Mouse (Mus musculus): ENCODE measurements around the gene Ergic2.
A peak's percentile ranks its signal among the peaks of the same experiment; 100 is the strongest.

Gene Ergic2

GRCm38 (mm10) chr6:148211897-148212680 lies at the start of gene Ergic2:
TSS of gene Ergic2 (minus strand) at chr6:148212374.
- peak; percentile 97 to 99 for DNase-seq

- no peak for DNase-seq
Measured at GRCm38 (mm10) chr6:148260729-148261101, 48.5 kb upstream of the Ergic2 start.

- DNase-seq: no peak
Measured at GRCm38 (mm10) chr6:148259979-148260728, 48.0 kb upstream of the Ergic2 start.

- DNase-seq: no peak
Measured at GRCm38 (mm10) chr6:148259074-148259473, 46.9 kb upstream of the Ergic2 start.

- no peak for DNase-seq
Measured at GRCm38 (mm10) chr6:148257805-148258204, 45.6 kb upstream of the Ergic2 start.

GRCm38 (mm10) chr6:148256109-148256508 lies 43.9 kb upstream of the Ergic2 start:
- no peak for DNase-seq

- DNase-seq: no peak
Measured at GRCm38 (mm10) chr6:148255395-148256053, 43.4 kb upstream of the Ergic2 start.

- DNase-seq: no peak
Measured at GRCm38 (mm10) chr6:148249221-148249620, 37.0 kb upstream of the Ergic2 start.

GRCm38 (mm10) chr6:148248625-148249024 lies 36.5 kb upstream of the Ergic2 start:
- peak; percentile 17 to 20 for DNase-seq

GRCm38 (mm10) chr6:148246544-148246943 lies 34.4 kb upstream of the Ergic2 start:
- DNase-seq: no peak

- DNase-seq: no peak
Measured at GRCm38 (mm10) chr6:148244836-148245235, 32.7 kb upstream of the Ergic2 start.

- DNase-seq: no peak
Measured at GRCm38 (mm10) chr6:148242304-148242703, 30.1 kb upstream of the Ergic2 start.

GRCm38 (mm10) chr6:148241685-148242084 lies 29.5 kb upstream of the Ergic2 start:
- no peak for DNase-seq

GRCm38 (mm10) chr6:148239311-148239710 lies 27.1 kb upstream of the Ergic2 start:
- no peak for DNase-seq

GRCm38 (mm10) chr6:148237453-148237852 lies 25.3 kb upstream of the Ergic2 start:
- DNase-seq: no peak

GRCm38 (mm10) chr6:148234105-148234828 lies 22.1 kb upstream of the Ergic2 start:
- no peak for DNase-seq

- DNase-seq: no peak
Measured at GRCm38 (mm10) chr6:148227542-148227941, 15.4 kb upstream of the Ergic2 start.

GRCm38 (mm10) chr6:148222686-148223085 lies 10.5 kb upstream of the Ergic2 start:
- no peak for DNase-seq

- DNase-seq: no peak
Measured at GRCm38 (mm10) chr6:148218235-148219076, 6.3 kb upstream of the Ergic2 start.

- no peak for DNase-seq
Measured at GRCm38 (mm10) chr6:148216752-148217151, 4.6 kb upstream of the Ergic2 start.

GRCm38 (mm10) chr6:148214765-148215164 lies 2.6 kb upstream of the Ergic2 start:
- DNase-seq: peak; percentile 39 to 47

GRCm38 (mm10) chr6:148211391-148211876 lies 740 bp downstream of the Ergic2 start:
- DNase-seq: peak in 1 of 2 experiments; percentile 19
